In the genomic region with DNA sequence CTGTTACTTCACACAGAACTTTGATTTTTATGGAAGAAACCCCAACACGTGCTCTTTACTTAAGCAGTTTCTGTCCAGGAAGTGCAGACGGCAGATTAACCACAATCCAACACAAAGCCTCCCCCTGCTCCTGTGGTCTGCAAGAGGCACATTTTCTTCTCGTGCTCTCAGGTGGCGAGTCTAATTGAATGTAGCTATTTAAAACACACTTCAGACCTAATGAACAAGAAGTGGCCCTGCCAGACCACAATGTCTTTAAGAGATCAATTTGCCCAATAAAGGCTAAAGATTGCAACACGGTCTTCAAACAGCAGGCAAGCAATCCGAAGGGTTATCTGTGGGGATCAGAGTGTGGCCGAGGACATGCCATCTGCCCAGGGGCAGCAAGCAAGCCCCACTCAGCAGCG, we compare ENCODE assay signal across 10 mouse cellular contexts. TPM values are rescaled to one million over a fixed set of nuclear protein-coding genes. Genes with fewer than 3 reads are reported as not detected.
DNase-seq lines count a peak whose midpoint lies in the region; ATAC-seq lines count a peak whose summit lies in the region.
"Had no signal": no experiment of that assay in that cellular context is flagged by ENCODE, and none has a peak within 500 bp of the region (broad histone marks: within the 10 kb centered on the region; RNA-seq: fewer than 3 reads in every experiment).

No protein-coding gene starts in this region.

- DNase-seq in kidney, postnatal 36 days = no peak
- peak; percentile 73 for DNase-seq in CD4-positive, CD25-positive, alpha-beta regulatory T cell, adult 2 months (ENCODE audit: low read depth, low spot score)
- DNase-seq in T-cell, adult 2 months (ENCODE audit: low spot score) = peak; percentile 77
- DNase-seq in ovary, postnatal 14 days (ENCODE audit: low spot score) = no peak
- DNase-seq in left cerebral cortex, postnatal 25 days (ENCODE audit: low spot score in 2 of 2) = no peak
- DNase-seq: cerebellum, adult 9-10 months; forebrain, postnatal 0 days had no signal

- peak overlapping the region; percentile 11; the same call in 1 of the 2 replicates for H3K27ac ChIP-seq in kidney, embryonic 14.5 days (ENCODE audit: low read depth, low read length)
- H3K27ac ChIP-seq in liver, embryonic 15.5 days (replicated peaks) = peak overlapping the region; percentile 29; the same call in 1 of the 2 replicates
- H3K27ac ChIP-seq: limb, embryonic 12.5 days had no signal

- no peaks in the 10 kb centered on the region for H3K9me3 ChIP-seq in kidney, embryonic 14.5 days (ENCODE audit: control insufficient read depth, low read length)
- H3K9me3 ChIP-seq in liver, embryonic 15.5 days (replicated peaks) = no peaks in the 10 kb centered on the region
- H3K9me3 ChIP-seq: limb, embryonic 12.5 days had no signal

- H3K4me1 ChIP-seq in kidney, embryonic 14.5 days (ENCODE audit: control insufficient read depth, insufficient read depth, low read length) = peaks cover 36% of the 10 kb centered on the region
- H3K4me1 ChIP-seq in liver, embryonic 15.5 days (replicated peaks) = peaks cover 97% of the 10 kb centered on the region

- intact Hi-C loops in left cerebral cortex, postnatal 25 days (cut with DNase I) = no loop called here

- no peak overlapping the region for H3K4me3 ChIP-seq in kidney, embryonic 14.5 days (ENCODE audit: low read length)
- no peak overlapping the region for H3K4me3 ChIP-seq in liver, embryonic 15.5 days (replicated peaks)
- H3K4me3 ChIP-seq: limb, embryonic 12.5 days had no signal

- H3K36me3 ChIP-seq in kidney, embryonic 14.5 days (ENCODE audit: control insufficient read depth, insufficient read depth, low read length) = no peaks in the 10 kb centered on the region
- H3K36me3 ChIP-seq in liver, embryonic 15.5 days (replicated peaks) = no peaks in the 10 kb centered on the region; the same call in 1 of the 2 replicates
- H3K36me3 ChIP-seq: limb, embryonic 12.5 days had no signal

- no peak overlapping the region for H3K4me2 ChIP-seq in kidney, embryonic 14.5 days (replicated peaks; ENCODE audit: low read depth, low read length)
- H3K4me2 ChIP-seq in liver, embryonic 15.5 days = peak overlapping the region; percentile 2; the same call in 1 of the 2 replicates
- H3K4me2 ChIP-seq: limb, embryonic 12.5 days had no signal

- H3K27me3 ChIP-seq in kidney, embryonic 14.5 days (ENCODE audit: control insufficient read depth, insufficient read depth, low read length) = no peaks in the 10 kb centered on the region
- H3K27me3 ChIP-seq in liver, embryonic 15.5 days = no peaks in the 10 kb centered on the region

- no peak overlapping the region for H3K9ac ChIP-seq in kidney, embryonic 14.5 days (ENCODE audit: low read depth, low read length)
- no peak overlapping the region for H3K9ac ChIP-seq in liver, embryonic 15.5 days
- H3K9ac ChIP-seq: forebrain, postnatal 0 days; limb, embryonic 12.5 days had no signal

- WGBS in kidney, embryonic 14.5 days = 28% methylated on average over 8 of the region's 8 CpGs
- 7% methylated on average over 8 of the region's 8 CpGs for WGBS in liver, embryonic 15.5 days (ENCODE audit: insufficient replicate concordance)

- no peak for ATAC-seq in kidney, embryonic 14.5 days (ENCODE audit: low FRiP score, low TSS enrichment)
- ATAC-seq in liver, embryonic 15.5 days (ENCODE audit: insufficient read depth) = no peak
- ATAC-seq: forebrain, postnatal 0 days had no signal

RNA-seq across cellular contexts. Expression of gene Pip4k2a, which starts 59.0 kb away (rescaled TPM):
- 10.1 and 14.3 TPM in 2 replicates for polyA plus RNA-seq in kidney, embryonic 14.5 days (2014; fragmentation: Nextera tagmentation; extraction: Ambion mirVana)
- polyA plus RNA-seq in liver, embryonic 15.5 days (2015; fragmentation: Nextera tagmentation; extraction: Ambion mirVana) = 16.9 and 17.8 TPM in 2 replicates
- 10 to 100 TPM; 49.8 to 50.1 TPM for total RNA-seq in left cerebral cortex, postnatal 25 days (2021)

RNA-seq across cellular contexts. Expression of gene 4930426L09Rik, which starts 59.2 kb away (rescaled TPM):
- 0.21 and 0.47 TPM in 2 replicates for polyA plus RNA-seq in kidney, embryonic 14.5 days (2014; fragmentation: Nextera tagmentation; extraction: Ambion mirVana)
- 0.15 and 0.17 TPM in 2 replicates for polyA plus RNA-seq in liver, embryonic 15.5 days (2015; fragmentation: Nextera tagmentation; extraction: Ambion mirVana)
- total RNA-seq in left cerebral cortex, postnatal 25 days (2021) = 1 to 10 TPM; 1.3 to 1.8 TPM

Comparison
In these comparisons a context has a peak if more than half of its experiments do, and no peak if none do; other contexts are left out.
1. DNase-seq: peak in CD4-positive, CD25-positive, alpha-beta regulatory T cell, adult 2 months (single experiment) and T-cell, adult 2 months (single experiment); none in kidney, postnatal 36 days (0 of 2), ovary, postnatal 14 days (single experiment) and left cerebral cortex, postnatal 25 days (0 of 2).